Mouse (Mus musculus) MEL (cell line): ENCODE results near the gene Pdyn. TPM values are rescaled to one million over a fixed set of nuclear protein-coding genes. Genes with fewer than 3 reads are reported as not detected.

Experiments
- DNase-seq: peaks from one replicate; pipeline ENCODE4 v3.0.0; 2011; ENCODE audit warnings: low read depth, low spot score
- H3K27ac ChIP-seq: 2 replicates; pipeline ENCODE4 v1.5.1; 2012; ENCODE audit warnings: low read depth, mild to moderate bottlenecking, control low read depth, low read length, moderate library complexity; ENCODE audit not compliant: control insufficient read depth
- H3K27me3 ChIP-seq, 2 experiments: fragments of 150-350 bp in 1 of 2; sonication (generic) in 1 of 2; 2 replicates each; pipeline ENCODE4 v1.6.1; 2012; ENCODE audit warnings: low read length in 2 of 2, mild to moderate bottlenecking in 2 of 2, improper control_type of control experiment in 1 of 2, moderate library complexity in 1 of 2; ENCODE audit not compliant: insufficient read depth in 2 of 2, control insufficient read depth in 1 of 2
- H3K36me3 ChIP-seq, 2 experiments: 2 replicates each; pipeline ENCODE4 v1.6.1; 2012 to 2014; ENCODE audit warnings: low read length in 2 of 2, improper control_type of control experiment in 1 of 2, inconsistent platforms in 1 of 2, mild to moderate bottlenecking in 1 of 2; ENCODE audit not compliant: insufficient read depth in 2 of 2, control insufficient read depth in 1 of 2
- H3K4me1 ChIP-seq, 2 experiments: fragments of 150-350 bp in 1 of 2; sonication (generic) in 1 of 2; 2 replicates each; pipeline ENCODE4 v1.6.1; 2012; ENCODE audit warnings: low read length in 2 of 2, improper control_type of control experiment in 1 of 2, mild to moderate bottlenecking in 1 of 2; ENCODE audit not compliant: insufficient read depth in 2 of 2, control insufficient read depth in 1 of 2
- H3K4me3 ChIP-seq, 2 experiments: fragments of 150-350 bp in 1 of 2; sonication (generic) in 1 of 2; 2 replicates each; pipeline ENCODE4 v1.5.1; 2012; ENCODE audit warnings: low read depth in 2 of 2, low read length in 2 of 2, mild to moderate bottlenecking in 2 of 2, moderate library complexity in 2 of 2, control low read depth in 1 of 2, improper control_type of control experiment in 1 of 2; ENCODE audit not compliant: control insufficient read depth in 1 of 2, insufficient read depth in 1 of 2
- H3K79me2 ChIP-seq: 2 replicates; pipeline ENCODE4 v1.6.1; 2012; ENCODE audit warnings: mild to moderate bottlenecking, low read length, moderate library complexity; ENCODE audit not compliant: control insufficient read depth, poor library complexity, insufficient read depth
- H3K9ac ChIP-seq: 2 replicates; pipeline ENCODE4 v1.6.1; 2012; ENCODE audit warnings: low read depth, mild to moderate bottlenecking, control low read depth, low read length, moderate library complexity; ENCODE audit not compliant: control insufficient read depth, poor library complexity, severe bottlenecking
- H3K9me3 ChIP-seq: fragments of 150-350 bp; sonication (generic); replicated peaks from 2 replicates; pipeline ENCODE4 v1.6.1; 2012; ENCODE audit warnings: mild to moderate bottlenecking, low read length, improper control_type of control experiment, moderate library complexity; ENCODE audit not compliant: insufficient read depth
- CTCF ChIP-seq, 3 experiments: IDR thresholded peaks in 2 of 3; conservative IDR thresholded peaks in 1 of 3; 2 replicates each; pipeline ENCODE4 v1.5.1; 2011 to 2012; ENCODE audit warnings: low read length in 3 of 3, low read depth in 2 of 3, mild to moderate bottlenecking in 2 of 3, improper control_type of control experiment in 1 of 3, inconsistent platforms in 1 of 3, mixed read lengths in 1 of 3, moderate library complexity in 1 of 3; ENCODE audit not compliant: control insufficient read depth in 1 of 3, insufficient read depth in 1 of 3, poor library complexity in 1 of 3, severe bottlenecking in 1 of 3
- GABPA ChIP-seq: IDR thresholded peaks from 2 replicates; pipeline ENCODE4 v1.6.1; 2012; ENCODE audit warnings: low read depth, mild to moderate bottlenecking, inconsistent platforms, low read length, improper control_type of control experiment, moderate library complexity
- KAT2A ChIP-seq: conservative IDR thresholded peaks from 2 replicates; pipeline ENCODE4 v1.6.1; 2012; ENCODE audit warnings: low read depth, low read length, improper control_type of control experiment, inconsistent platforms
- MAX ChIP-seq: IDR thresholded peaks from 2 replicates; pipeline ENCODE4 v1.6.1; 2011; ENCODE audit warnings: low read length, improper control_type of control experiment
- MXI1 ChIP-seq: IDR thresholded peaks from 2 replicates; pipeline ENCODE4 v1.6.1; 2011; ENCODE audit warnings: mild to moderate bottlenecking, low read depth, low read length, improper control_type of control experiment
- MYC ChIP-seq: IDR thresholded peaks from 2 replicates; pipeline ENCODE4 v1.6.1; 2011; ENCODE audit warnings: low read depth, mild to moderate bottlenecking, low read length, improper control_type of control experiment, moderate library complexity
- NELFE ChIP-seq: IDR thresholded peaks from 2 replicates; pipeline ENCODE4 v1.6.1; 2011; ENCODE audit warnings: low read depth, low read length, improper control_type of control experiment
- POLR2AphosphoS2 ChIP-seq: IDR thresholded peaks from 2 replicates; pipeline ENCODE4 v1.6.1; 2011; ENCODE audit warnings: low read length, improper control_type of control experiment
- RAD21 ChIP-seq: IDR thresholded peaks from 2 replicates; pipeline ENCODE4 v1.6.1; 2011; ENCODE audit warnings: mild to moderate bottlenecking, low read depth, low read length, improper control_type of control experiment
- TCF12 ChIP-seq: IDR thresholded peaks from 2 replicates; pipeline ENCODE4 v1.6.1; 2014; ENCODE audit warnings: low read depth, mild to moderate bottlenecking, inconsistent platforms, low read length, improper control_type of control experiment, moderate library complexity
- ZKSCAN1 ChIP-seq: IDR thresholded peaks from 2 replicates; pipeline ENCODE4 v1.6.1; 2012; ENCODE audit warnings: low read depth, mild to moderate bottlenecking, inconsistent platforms, low read length, improper control_type of control experiment, moderate library complexity
- ZMIZ1 ChIP-seq: IDR thresholded peaks from 2 replicates; pipeline ENCODE4 v1.6.1; 2012; ENCODE audit warnings: low read depth, mild to moderate bottlenecking, inconsistent platforms, low read length, improper control_type of control experiment, moderate library complexity
- polyA plus RNA-seq, 2 experiments: library from polyadenylated mRNA; stranded (reverse) in 1 of 2; unstranded in 1 of 2; fragments of >175 nt in 1 of 2; fragments of >200 nt in 1 of 2; gene quantifications; 2 replicates each; pipeline versions ENCODE4 v1.2.1 to v1.2.4; 2012; ENCODE audit warnings: low replicate concordance in 2 of 2, low read depth in 1 of 2; ENCODE audit not compliant: insufficient read length in 2 of 2, insufficient read depth in 1 of 2, missing spikeins in 1 of 2
- total RNA-seq: library from RNA; depleted of rRNA; stranded (reverse); fragments of 300-350 nt; gene quantifications from 2 replicates; pipeline ENCODE4 v1.2.3, GENCODE M21; 2012; rRNA removed

Gene Pdyn
- total and polyA plus RNA-seq, 3 experiments: 0.19 TPM; not detected in 2

DNA sequence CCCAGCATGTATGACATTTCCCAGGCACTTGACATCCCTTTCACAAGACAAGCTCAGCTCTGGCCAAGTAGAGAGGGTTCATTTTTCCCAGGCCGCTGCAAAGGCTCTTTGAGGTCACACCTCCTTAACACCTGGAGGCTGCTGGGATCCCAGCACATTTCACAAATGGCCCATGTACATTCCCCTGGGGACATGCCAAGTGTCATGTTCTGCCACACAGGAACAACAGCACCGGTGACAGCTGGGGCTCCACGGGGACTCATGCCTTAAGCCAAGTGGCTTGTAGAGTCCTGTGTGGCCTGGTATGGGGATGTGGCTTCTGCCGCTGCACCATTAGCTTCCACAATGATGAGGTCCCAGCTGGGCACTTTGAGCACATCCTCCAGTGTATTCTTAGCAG is 47.0 kb downstream of the Pdyn start:
- DNase-seq: no peak
- no peak for TF ChIP-seq ZMIZ1
- TF ChIP-seq MYC: no peak
- TF ChIP-seq RAD21: no peak
- no peak for TF ChIP-seq GABPA
- no peak for TF ChIP-seq MAX
- no peak for TF ChIP-seq CTCF (IDR thresholded peaks at IDR 0.05 in 2 of 3, conservative IDR thresholded peaks at IDR 0.05 in 1 of 3; ENCODE audit: control insufficient read depth in 1 of 3, insufficient read depth in 1 of 3, low read depth in 2 of 3, low read length in 3 of 3, poor library complexity in 1 of 3, severe bottlenecking in 1 of 3)
- no peak for TF ChIP-seq KAT2A
- no peak for TF ChIP-seq POLR2AphosphoS2
- TF ChIP-seq TCF12: no peak
- TF ChIP-seq ZKSCAN1: no peak
- no peak for TF ChIP-seq MXI1
- TF ChIP-seq NELFE: no peak

More for the DNA sequence above, 47.0 kb downstream of the Pdyn start:
- no peaks in the 10 kb centered on the region for H3K36me3 ChIP-seq
- H3K9ac ChIP-seq: no peak overlapping the region
- no peaks in the 10 kb centered on the region for H3K79me2 ChIP-seq
- H3K27me3 ChIP-seq: peaks cover 0 to 3% of the 10 kb centered on the region in 2 experiments; a peak in 3 of 4 replicates
- H3K9me3 ChIP-seq: no peaks in the 10 kb centered on the region
- no peak overlapping the region for H3K27ac ChIP-seq
- no peak overlapping the region for H3K4me3 ChIP-seq
- no peaks in the 10 kb centered on the region for H3K4me1 ChIP-seq

Other genes starting within 250 kb of the Pdyn start
- gene F830045P16Rik, start 163.2 kb downstream of the Pdyn start, total RNA-seq: not detected in 2 replicates
- not detected for gene F830045P16Rik, start 163.2 kb downstream of the Pdyn start, polyA plus RNA-seq
- not detected in 2 replicates for gene Sirpa, start 107.0 kb downstream of the Pdyn start, total RNA-seq
- gene Sirpa, start 107.0 kb downstream of the Pdyn start, polyA plus RNA-seq: not detected
- gene Stk35, start 100.7 kb upstream of the Pdyn start, total RNA-seq: 7.6 and 8.7 TPM in 2 replicates
- gene Stk35, start 100.7 kb upstream of the Pdyn start, polyA plus RNA-seq: 10 to 100 TPM; 26.6 to 28.6 TPM